Mouse (Mus musculus) liver, postnatal 0 days (tissue): ENCODE data around the gene Zfp664. TPM values are rescaled to one million over a fixed set of nuclear protein-coding genes. Genes with fewer than 3 reads are reported as not detected.

Experiments used
- ATAC-seq: fragments of 200-750 bp; cut with Nextera tagmentation; 2 replicates; pipeline ENCODE4 v1.8.0; 2017; ENCODE audit warnings: mild to moderate bottlenecking, moderate library complexity
- DNase-seq: peaks from one replicate; pipeline ENCODE4 v3.0.0-alpha.2; 2016
- H3K27ac ChIP-seq: fragments of 300-500 bp; sonication (generic); 2 replicates; pipeline ENCODE4 v1.5.1; 2014; ENCODE audit warnings: antibody characterized with exemption, moderate library complexity, mild to moderate bottlenecking, low read depth
- H3K27me3 ChIP-seq: fragments of 300-500 bp; sonication (generic); 2 replicates; pipeline ENCODE4 v1.6.1; 2014; ENCODE audit warnings: low read length, control low read depth, mixed read lengths; ENCODE audit not compliant: insufficient read depth
- H3K36me3 ChIP-seq: fragments of 300-500 bp; sonication (generic); replicated peaks from 2 replicates; pipeline ENCODE4 v1.6.1; 2014; ENCODE audit warnings: mild to moderate bottlenecking, control low read depth, low read length, moderate library complexity, mixed read lengths; ENCODE audit not compliant: insufficient read depth
- H3K4me1 ChIP-seq: fragments of 300-500 bp; sonication (generic); 2 replicates; pipeline ENCODE4 v1.6.1; 2014; ENCODE audit warnings: antibody characterized with exemption, mild to moderate bottlenecking, control low read depth; ENCODE audit not compliant: insufficient read depth
- H3K4me2 ChIP-seq: fragments of 300-500 bp; sonication (generic); 2 replicates; pipeline ENCODE4 v1.6.1; 2014; ENCODE audit warnings: low read depth, mild to moderate bottlenecking, low read length, moderate library complexity, mixed read lengths
- H3K4me3 ChIP-seq: fragments of 300-500 bp; sonication (generic); 2 replicates; pipeline ENCODE4 v1.5.1; 2014; ENCODE audit warnings: low read depth, low read length
- H3K9ac ChIP-seq: fragments of 300-500 bp; sonication (generic); replicated peaks from 2 replicates; pipeline ENCODE4 v1.6.1; 2014; ENCODE audit warnings: mild to moderate bottlenecking, moderate library complexity
- H3K9me3 ChIP-seq: fragments of 300-500 bp; sonication (generic); 2 replicates; pipeline ENCODE4 v1.6.1; 2016; ENCODE audit warnings: mild to moderate bottlenecking, control low read depth, low read length, mixed read lengths
- CTCF ChIP-seq: sonication (generic); IDR thresholded peaks from 2 replicates; pipeline ENCODE4 v1.5.1; 2016; ENCODE audit warnings: antibody characterized with exemption, low read depth
- EP300 ChIP-seq: IDR thresholded peaks from 2 replicates; pipeline ENCODE4 v1.6.1; 2016; ENCODE audit warnings: antibody characterized with exemption, low read depth, mild to moderate bottlenecking
- WGBS: fragments of 180-500 bp; shearing (Covaris S2); extraction: QIAGEN DNeasy Blood & Tissue Kit; methylation state at CpG from one replicate; pipeline ENCODE4 v1.1.7; 2014; ENCODE audit not compliant: insufficient replicate concordance; 5-methylcytosine and 5-hydroxymethylcytosine counted together
- polyA plus RNA-seq: library from polyadenylated mRNA; unstranded; fragments of >200 nt; fragmentation: Nextera tagmentation; extraction: Ambion mirVana; gene quantifications from 2 replicates; pipeline ENCODE4 v1.2.1, GENCODE M21; 2015

The Zfp664 gene
- polyA plus RNA-seq, 1 experiment from 2014 or later, result 12.1 TPM

- H3K27me3 ChIP-seq, result no peaks in the 10 kb centered on the region
- no peaks in the 10 kb centered on the region for H3K9me3 ChIP-seq
- 47% methylated on average over 12 of the region's 12 CpGs for WGBS
- no peak overlapping the region for H3K9ac ChIP-seq
- peak; percentile 21; the same call in 1 of the 2 replicates for ATAC-seq
- H3K4me1 ChIP-seq, result no peaks in the 10 kb centered on the region
- H3K4me3 ChIP-seq, result no peak overlapping the region
- peak; percentile 58 for DNase-seq
- TF ChIP-seq CTCF (peak; percentile 74), EP300 (no peak)
- no peak overlapping the region for H3K27ac ChIP-seq
- no peak overlapping the region for H3K4me2 ChIP-seq
- no peaks in the 10 kb centered on the region for H3K36me3 ChIP-seq
Measured at GRCm38 (mm10) chr5:124943793-124944383, 81.4 kb downstream of the Zfp664 start.

DNA sequence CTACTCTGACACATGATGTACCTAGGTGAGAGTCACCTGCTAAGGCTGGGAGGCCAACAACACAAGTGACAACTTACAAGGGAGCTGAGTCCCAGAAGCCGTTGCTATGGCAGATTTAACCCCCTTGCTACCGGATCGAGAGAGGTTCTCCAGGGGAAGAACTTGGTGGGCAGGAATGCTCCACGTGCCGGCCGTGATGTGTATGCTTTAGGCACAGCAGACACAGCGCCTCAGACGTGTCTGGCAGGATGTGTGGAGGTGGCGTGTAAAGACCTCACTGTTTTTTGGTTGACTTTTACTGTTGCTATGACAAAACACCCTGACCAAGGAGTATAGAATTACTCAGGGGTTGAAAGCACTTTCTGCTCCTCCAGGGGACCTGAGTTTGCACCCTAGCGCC lies 81.9 kb downstream of the Zfp664 start:
- no peak overlapping the region for H3K9ac ChIP-seq
- no peak overlapping the region for H3K4me3 ChIP-seq
- no peaks in the 10 kb centered on the region for H3K4me1 ChIP-seq
- no peaks in the 10 kb centered on the region for H3K27me3 ChIP-seq
- no peak overlapping the region for H3K27ac ChIP-seq
- TF ChIP-seq EP300 (no peak), CTCF (no peak)
- no peaks in the 10 kb centered on the region for H3K9me3 ChIP-seq
- DNase-seq (no peak), ATAC-seq (no peak)
- 73% methylated on average over 10 of the region's 10 CpGs for WGBS
- H3K4me2 ChIP-seq, result no peak overlapping the region
- no peaks in the 10 kb centered on the region for H3K36me3 ChIP-seq

DNA sequence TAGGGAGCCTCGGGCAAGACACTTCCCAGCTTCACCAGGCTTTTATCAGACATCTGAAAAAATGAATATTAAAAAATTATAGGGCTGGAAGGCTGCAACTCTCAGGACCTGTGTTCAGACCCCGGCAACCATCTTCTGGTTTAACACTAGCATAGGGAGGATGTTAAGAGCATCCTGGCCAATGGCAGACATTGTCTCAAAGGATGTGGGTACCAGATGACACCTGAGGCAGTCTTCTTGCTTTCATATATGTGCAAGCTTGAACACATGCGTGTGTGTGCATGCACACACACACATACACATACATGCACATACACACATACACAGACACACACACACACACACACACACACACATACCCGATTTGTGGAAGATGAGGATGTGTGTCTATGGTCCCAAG lies 82.6 kb downstream of the Zfp664 start:
- TF ChIP-seq EP300, result no peak
- TF ChIP-seq CTCF, result no peak
- no peaks in the 10 kb centered on the region for H3K9me3 ChIP-seq
- H3K4me1 ChIP-seq, result no peaks in the 10 kb centered on the region
- H3K36me3 ChIP-seq, result no peaks in the 10 kb centered on the region
- no peak overlapping the region for H3K4me2 ChIP-seq
- no peak overlapping the region for H3K27ac ChIP-seq
- no peak overlapping the region for H3K4me3 ChIP-seq
- H3K9ac ChIP-seq, result no peak overlapping the region
- 80% methylated on average over 4 of the region's 4 CpGs for WGBS
- H3K27me3 ChIP-seq, result no peaks in the 10 kb centered on the region
- DNase-seq, result no peak
- no peak for ATAC-seq

GRCm38 (mm10) chr5:124950623-124951278 lies 88.3 kb downstream of the Zfp664 start:
- WGBS, result 61% methylated on average over 13 of the region's 13 CpGs
- Histone ChIP-seq H3K27me3 (no peaks in the 10 kb centered on the region), H3K4me1 (no peaks in the 10 kb centered on the region), H3K36me3 (no peaks in the 10 kb centered on the region), H3K4me2 (no peak overlapping the region), H3K9me3 (no peaks in the 10 kb centered on the region), H3K4me3 (no peak overlapping the region), H3K27ac (no peak overlapping the region), H3K9ac (no peak overlapping the region)
- TF ChIP-seq CTCF, result no peak
- TF ChIP-seq EP300, result no peak
- no peak for DNase-seq
- no peak for ATAC-seq

DNA sequence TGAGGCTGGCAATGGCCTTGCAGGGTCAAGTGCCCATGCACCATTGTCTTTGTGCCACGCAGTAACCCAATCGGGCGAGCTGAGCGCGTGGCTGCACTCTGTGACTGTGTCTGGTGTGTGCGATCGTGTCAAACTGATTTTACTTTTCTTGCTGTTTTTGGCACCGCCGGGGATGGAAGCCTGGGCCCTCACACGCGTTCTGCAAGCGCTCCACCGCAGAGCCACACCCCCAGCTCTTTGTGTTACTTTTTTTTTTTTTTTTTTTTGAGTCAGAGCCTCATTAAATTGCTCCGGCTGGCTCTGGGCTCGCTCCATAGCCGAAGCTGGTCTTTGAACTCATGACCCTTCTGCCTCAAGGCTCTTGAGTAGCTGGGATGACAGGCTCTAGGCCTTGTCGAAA lies 88.8 kb downstream of the Zfp664 start:
- H3K4me1 ChIP-seq, result no peaks in the 10 kb centered on the region
- no peaks in the 10 kb centered on the region for H3K27me3 ChIP-seq
- no peak overlapping the region for H3K27ac ChIP-seq
- H3K36me3 ChIP-seq, result no peaks in the 10 kb centered on the region
- 81% methylated on average over 17 of the region's 17 CpGs for WGBS
- no peak overlapping the region for H3K4me3 ChIP-seq
- ATAC-seq (no peak), DNase-seq (no peak)
- no peak overlapping the region for H3K9ac ChIP-seq
- no peaks in the 10 kb centered on the region for H3K9me3 ChIP-seq
- TF ChIP-seq CTCF (no peak), EP300 (no peak)
- no peak overlapping the region for H3K4me2 ChIP-seq

Other genes with a start within 250 kb of the Zfp664 start
- gene Atp6v0a2, start 234.1 kb upstream of the Zfp664 start, polyA plus RNA-seq, result 9.6 and 12.4 TPM in 2 replicates
- not detected in 2 replicates for gene Dnah10, start 137.6 kb upstream of the Zfp664 start, polyA plus RNA-seq
- 0.30 and 0.35 TPM in 2 replicates for gene Ccdc92, start 267 bp upstream of the Zfp664 start, polyA plus RNA-seq
- gene Rflna, start 140.5 kb downstream of the Zfp664 start, polyA plus RNA-seq, result 0.21 and 0.27 TPM in 2 replicates